Mouse (Mus musculus): ENCODE results near the gene Ptpdc1. TPM values are rescaled to one million over a fixed set of nuclear protein-coding genes. Genes with fewer than 3 reads are reported as not detected.

The Ptpdc1 gene
- total RNA-seq, 2 experiments from 2014 or later: 21.8 to 23.5 TPM

GRCm38 (mm10) chr13:48587354-48587753 is 38.1 kb downstream of the Ptpdc1 start:
- no peak for DNase-seq (ENCODE audit: low spot score in 2 of 2)

- DNase-seq (ENCODE audit: low spot score in 2 of 2): no peak
Measured at GRCm38 (mm10) chr13:48586496-48586895, 39.0 kb downstream of the Ptpdc1 start.

- no peak for DNase-seq (ENCODE audit: low spot score in 2 of 2)
Measured at GRCm38 (mm10) chr13:48585786-48586185, 39.7 kb downstream of the Ptpdc1 start.

GRCm38 (mm10) chr13:48582688-48583379 is 42.6 kb downstream of the Ptpdc1 start:
- no peak for DNase-seq (ENCODE audit: low spot score in 2 of 2)

- DNase-seq (ENCODE audit: low spot score in 2 of 2): no peak
Measured at GRCm38 (mm10) chr13:48578616-48579015, 46.8 kb downstream of the Ptpdc1 start.

GRCm38 (mm10) chr13:48577836-48578235 is 47.6 kb downstream of the Ptpdc1 start:
- DNase-seq (ENCODE audit: low spot score in 2 of 2): no peak

- no peak for DNase-seq (ENCODE audit: low spot score in 2 of 2)
Measured at GRCm38 (mm10) chr13:48577007-48577406, 48.5 kb downstream of the Ptpdc1 start.

GRCm38 (mm10) chr13:48574718-48575117 is 50.7 kb downstream of the Ptpdc1 start:
- no peak for DNase-seq (ENCODE audit: low spot score in 2 of 2)

GRCm38 (mm10) chr13:48573525-48574355 is 51.7 kb downstream of the Ptpdc1 start:
- no peak for DNase-seq (ENCODE audit: low spot score in 2 of 2)

- DNase-seq (ENCODE audit: low spot score in 2 of 2): peak; percentile 36 to 46
Measured at GRCm38 (mm10) chr13:48572127-48572526, 53.3 kb downstream of the Ptpdc1 start.

- DNase-seq (ENCODE audit: low spot score in 2 of 2): peak in 1 of 2 experiments; percentile 29
Measured at GRCm38 (mm10) chr13:48571298-48571697, 54.2 kb downstream of the Ptpdc1 start.

GRCm38 (mm10) chr13:48569576-48570132 is 55.8 kb downstream of the Ptpdc1 start:
- DNase-seq (ENCODE audit: low spot score in 2 of 2): no peak

- no peak for DNase-seq (ENCODE audit: low spot score in 2 of 2)
Measured at GRCm38 (mm10) chr13:48567646-48568045, 57.8 kb downstream of the Ptpdc1 start.

- DNase-seq (ENCODE audit: low spot score in 2 of 2): peak; percentile 53 to 69
Measured at GRCm38 (mm10) chr13:48566116-48566935, 59.1 kb downstream of the Ptpdc1 start.

GRCm38 (mm10) chr13:48564881-48565600 is 60.4 kb downstream of the Ptpdc1 start:
- no peak for DNase-seq (ENCODE audit: low spot score in 2 of 2)

GRCm38 (mm10) chr13:48562336-48562735 is 63.1 kb downstream of the Ptpdc1 start:
- no peak for DNase-seq (ENCODE audit: low spot score in 2 of 2)

GRCm38 (mm10) chr13:48561481-48561880 is 64.0 kb downstream of the Ptpdc1 start:
- no peak for DNase-seq (ENCODE audit: low spot score in 2 of 2)

GRCm38 (mm10) chr13:48555976-48556375 is 69.5 kb downstream of the Ptpdc1 start:
- DNase-seq (ENCODE audit: low spot score in 2 of 2): no peak

GRCm38 (mm10) chr13:48554552-48554951 is 70.9 kb downstream of the Ptpdc1 start:
- no peak for DNase-seq (ENCODE audit: low spot score in 2 of 2)

GRCm38 (mm10) chr13:48553511-48553910 is 72.0 kb downstream of the Ptpdc1 start:
- no peak for DNase-seq (ENCODE audit: low spot score in 2 of 2)

All from left cerebral cortex, adult 18-20 months (tissue).